Mouse (Mus musculus) myocyte (in vitro differentiated cells): ENCODE measurements around the gene Bivm.

Experiments
- E2F4 ChIP-seq: IDR thresholded peaks from one replicate; pipeline ENCODE4 v1.6.1; 2011; ENCODE audit warnings: mild to moderate bottlenecking, control low read depth, moderate library complexity; ENCODE audit not compliant: insufficient read depth
- POLR2A ChIP-seq: IDR thresholded peaks from one replicate; pipeline ENCODE4 v1.6.1; 2011; ENCODE audit warnings: low read depth, mild to moderate bottlenecking, control low read depth, moderate library complexity; ENCODE audit not compliant: insufficient read length

GRCm38 (mm10) chr1:44142747-44143146 is 24.0 kb downstream of the Bivm start:
- no peak for TF ChIP-seq E2F4
- TF ChIP-seq POLR2A, result no peak
